Mouse (Mus musculus): ENCODE results near the gene Enc1. TPM values are rescaled to one million over a fixed set of nuclear protein-coding genes. Genes with fewer than 3 reads are reported as not detected.

Enc1 gene
- polyA plus RNA-seq, 1 experiment = 4.2 TPM

DNA sequence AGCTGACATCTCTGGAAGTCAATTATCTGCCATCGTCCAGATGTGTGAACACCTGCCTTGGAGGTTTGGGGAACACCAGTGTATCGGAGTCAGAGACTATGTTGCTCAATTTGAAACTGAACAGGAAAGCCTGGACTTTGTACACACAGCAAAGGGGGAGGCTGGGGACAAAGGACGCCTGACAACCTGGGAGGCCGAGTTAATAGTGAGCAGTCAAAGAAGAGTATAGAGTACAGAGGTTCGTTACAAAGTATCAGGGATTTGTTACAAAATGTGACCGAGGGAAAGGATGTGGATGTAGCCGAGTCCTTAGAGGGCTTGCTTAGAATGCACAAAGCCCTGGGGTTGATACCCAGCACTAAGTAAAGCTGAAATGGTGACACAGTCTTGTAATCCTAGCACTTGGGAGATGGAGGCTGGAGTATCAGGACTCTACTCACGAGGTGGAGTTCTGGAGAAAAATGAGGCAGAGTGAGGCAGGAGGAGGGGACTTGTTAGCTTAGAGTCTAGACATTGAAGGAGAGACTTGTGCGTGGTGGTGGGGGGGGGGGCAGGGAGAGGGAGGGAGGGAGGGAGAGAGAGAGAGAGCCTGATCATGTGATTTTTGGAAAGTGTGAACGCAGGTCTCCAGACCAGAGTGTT is 16.4 kb upstream of the Enc1 start:
- DNase-seq (ENCODE audit: low read depth, low spot score) = no peak
- 36% methylated on average over 10 of the region's 10 CpGs for WGBS

DNA sequence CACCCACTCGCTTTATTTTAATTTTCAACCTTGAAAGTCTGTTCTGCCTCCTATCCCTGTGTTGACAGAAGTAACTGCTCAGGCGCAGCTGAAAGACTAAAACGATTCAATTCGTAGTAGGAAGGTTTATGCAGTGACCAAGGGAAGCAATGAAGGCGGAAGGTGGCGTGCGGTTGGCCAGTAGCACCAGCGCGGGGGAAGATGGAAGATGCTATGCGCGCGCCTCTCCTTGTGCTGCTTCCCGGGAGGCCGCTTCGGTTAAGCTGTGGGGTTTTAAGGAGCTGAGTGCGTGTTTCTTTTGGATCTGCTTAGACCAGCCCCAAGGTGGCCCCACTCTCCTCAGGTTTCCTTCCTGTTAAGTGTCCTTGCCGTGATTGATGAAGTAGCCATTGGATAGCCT is 15.8 kb upstream of the Enc1 start:
- 80% methylated on average over 17 of the region's 17 CpGs for WGBS
- DNase-seq (ENCODE audit: low read depth, low spot score) = no peak

GRCm38 (mm10) chr13:97227795-97228194 is 13.1 kb upstream of the Enc1 start:
- no peak for DNase-seq (ENCODE audit: low read depth, low spot score)
- WGBS = 92% methylated on average over 3 of the region's 3 CpGs

- DNase-seq (ENCODE audit: low read depth, low spot score) = no peak
- WGBS = 68% methylated on average over 3 of the region's 3 CpGs
These were observed 10.8 kb upstream of the Enc1 start for GRCm38 (mm10) chr13:97230101-97230500.

DNA sequence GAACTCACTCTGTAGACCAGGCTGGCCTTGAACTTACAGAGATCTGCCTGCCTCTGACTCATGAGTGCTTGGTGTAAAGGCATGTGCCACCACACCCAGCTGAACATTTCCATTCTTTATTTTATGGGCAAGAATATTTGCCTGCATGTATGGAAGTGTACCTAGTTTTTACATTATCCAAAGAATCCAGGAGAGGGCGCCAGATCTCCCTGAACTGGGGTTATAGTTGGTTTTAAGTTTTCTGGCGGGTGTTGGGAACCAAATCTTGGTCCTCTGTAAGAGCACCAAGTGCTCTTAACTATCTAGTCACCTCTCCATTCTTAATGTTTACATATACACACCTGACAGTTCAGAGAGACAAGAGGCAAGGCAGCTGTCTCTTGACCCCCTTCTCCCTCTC is 7.8 kb upstream of the Enc1 start:
- 81% methylated on average over 2 of the region's 2 CpGs for WGBS
- no peak for DNase-seq (ENCODE audit: low read depth, low spot score)

- 17% methylated on average over 17 of the region's 17 CpGs for WGBS
- DNase-seq (ENCODE audit: low read depth, low spot score) = no peak
These were observed 6.0 kb upstream of the Enc1 start for GRCm38 (mm10) chr13:97234785-97235417.

GRCm38 (mm10) chr13:97235911-97236310 is 5.0 kb upstream of the Enc1 start:
- DNase-seq (ENCODE audit: low read depth, low spot score) = no peak
- 72% methylated on average over 6 of the region's 6 CpGs for WGBS

GRCm38 (mm10) chr13:97237700-97238099 is 3.2 kb upstream of the Enc1 start:
- 38% methylated on average over 3 of the region's 3 CpGs for WGBS
- DNase-seq (ENCODE audit: low read depth, low spot score) = no peak

- DNase-seq (ENCODE audit: low read depth, low spot score) = peak; percentile 91
- 27% methylated on average over 16 of the region's 16 CpGs for WGBS
These were observed 2.5 kb upstream of the Enc1 start for GRCm38 (mm10) chr13:97238181-97238981.

- 6% methylated on average over 23 of the region's 23 CpGs for WGBS
- no peak for DNase-seq (ENCODE audit: low read depth, low spot score)
These were observed 1.3 kb upstream of the Enc1 start for GRCm38 (mm10) chr13:97239343-97240180.

DNA sequence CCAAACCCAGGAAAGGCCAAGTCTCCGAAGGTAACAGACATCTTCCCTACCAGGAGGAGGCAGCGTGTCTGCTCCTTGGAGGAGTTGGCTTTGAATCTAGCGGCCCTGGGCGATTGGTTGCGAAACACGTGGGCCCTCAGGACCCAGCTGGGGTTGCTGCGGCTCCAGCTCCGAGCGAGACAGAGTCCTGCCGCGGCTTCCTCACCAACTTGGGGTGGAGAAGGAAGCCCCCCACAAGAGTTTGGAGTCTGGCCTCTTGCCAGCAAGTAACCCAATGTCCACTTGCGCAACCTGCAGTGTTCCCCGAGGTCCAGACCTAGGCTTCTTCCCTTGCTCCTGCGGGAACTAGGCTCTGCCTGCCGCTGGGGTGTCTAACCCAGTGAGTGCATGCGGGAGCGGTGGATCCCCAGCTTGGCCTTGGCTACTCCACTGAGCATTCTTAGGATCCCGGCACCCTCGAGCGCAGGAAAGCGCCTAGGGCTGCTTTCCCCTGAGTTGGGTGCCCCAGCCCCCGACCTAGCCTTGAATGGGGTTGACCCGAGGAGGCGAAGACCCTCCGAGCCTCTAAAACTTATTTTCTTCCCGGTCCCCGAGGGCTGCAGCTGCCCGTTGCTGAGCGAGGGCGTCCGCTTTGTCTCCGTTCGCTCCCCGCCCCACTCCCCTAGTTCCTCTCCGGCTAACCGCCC is 483 bp upstream of the Enc1 start:
- no peak for DNase-seq (ENCODE audit: low read depth, low spot score)
- WGBS = under 1% methylated on average over 36 of the region's 36 CpGs

DNA sequence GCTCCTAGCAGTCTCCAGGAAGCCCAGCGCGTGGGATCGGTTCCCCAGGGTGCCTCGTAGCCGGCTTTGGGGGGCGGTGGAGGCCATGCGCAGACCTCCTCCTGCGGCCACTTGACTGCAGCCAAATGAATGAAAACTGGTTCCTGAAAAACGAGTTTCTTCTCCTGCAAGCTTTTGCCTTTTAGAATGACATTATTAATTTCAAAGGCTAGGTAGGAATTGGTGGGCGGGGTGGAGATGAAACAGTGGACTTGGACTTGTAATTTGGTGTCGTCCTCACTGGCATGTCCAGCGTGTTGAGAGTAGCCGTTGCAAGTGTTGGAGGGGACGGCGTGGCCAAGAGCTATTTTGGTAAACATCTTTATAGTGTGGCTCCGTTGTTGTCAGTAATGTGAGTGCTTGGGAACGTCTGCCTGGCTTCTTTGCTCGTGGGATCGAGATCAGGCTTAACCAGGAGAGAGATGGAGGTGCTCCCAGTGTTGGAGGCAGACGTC is 929 bp downstream of the Enc1 start:
- no peak for DNase-seq (ENCODE audit: low read depth, low spot score)
- under 1% methylated on average over 20 of the region's 20 CpGs for WGBS

GRCm38 (mm10) chr13:97242716-97243115 is 1.8 kb downstream of the Enc1 start:
- DNase-seq (ENCODE audit: low read depth, low spot score) = no peak
- WGBS = 10% methylated on average over 6 of the region's 6 CpGs

- WGBS = 29% methylated on average over 15 of the region's 15 CpGs
- no peak for DNase-seq (ENCODE audit: low read depth, low spot score)
These were observed 3.2 kb downstream of the Enc1 start for GRCm38 (mm10) chr13:97243962-97244711.

GRCm38 (mm10) chr13:97244712-97245105 is 3.8 kb downstream of the Enc1 start:
- no peak for DNase-seq (ENCODE audit: low read depth, low spot score)
- 65% methylated on average over 11 of the region's 11 CpGs for WGBS

DNA sequence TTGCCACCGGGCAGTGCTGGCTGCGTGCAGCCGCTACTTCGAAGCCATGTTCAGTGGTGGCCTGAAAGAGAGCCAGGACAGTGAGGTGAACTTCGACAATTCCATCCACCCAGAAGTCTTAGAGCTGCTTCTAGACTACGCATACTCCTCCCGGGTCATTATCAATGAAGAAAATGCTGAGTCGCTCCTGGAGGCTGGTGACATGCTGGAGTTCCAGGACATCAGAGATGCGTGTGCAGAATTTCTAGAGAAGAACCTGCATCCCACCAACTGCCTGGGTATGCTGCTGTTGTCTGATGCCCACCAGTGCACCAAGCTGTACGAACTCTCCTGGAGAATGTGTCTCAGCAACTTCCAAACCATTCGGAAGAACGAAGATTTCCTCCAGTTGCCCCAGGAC is 4.3 kb downstream of the Enc1 start:
- WGBS = 88% methylated on average over 12 of the region's 12 CpGs
- no peak for DNase-seq (ENCODE audit: low read depth, low spot score)

DNA sequence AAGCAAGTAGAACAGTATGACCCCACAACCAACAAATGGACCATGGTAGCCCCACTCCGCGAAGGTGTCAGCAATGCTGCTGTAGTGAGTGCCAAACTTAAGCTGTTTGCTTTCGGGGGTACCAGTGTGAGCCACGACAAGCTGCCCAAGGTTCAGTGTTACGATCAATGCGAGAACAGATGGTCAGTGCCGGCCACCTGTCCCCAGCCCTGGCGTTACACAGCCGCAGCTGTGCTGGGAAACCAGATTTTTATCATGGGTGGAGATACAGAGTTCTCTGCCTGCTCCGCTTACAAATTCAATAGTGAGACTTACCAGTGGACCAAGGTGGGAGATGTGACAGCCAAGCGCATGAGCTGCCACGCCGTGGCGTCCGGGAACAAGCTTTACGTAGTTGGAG is 5.3 kb downstream of the Enc1 start:
- 92% methylated on average over 16 of the region's 16 CpGs for WGBS
- no peak for DNase-seq (ENCODE audit: low read depth, low spot score)

DNA sequence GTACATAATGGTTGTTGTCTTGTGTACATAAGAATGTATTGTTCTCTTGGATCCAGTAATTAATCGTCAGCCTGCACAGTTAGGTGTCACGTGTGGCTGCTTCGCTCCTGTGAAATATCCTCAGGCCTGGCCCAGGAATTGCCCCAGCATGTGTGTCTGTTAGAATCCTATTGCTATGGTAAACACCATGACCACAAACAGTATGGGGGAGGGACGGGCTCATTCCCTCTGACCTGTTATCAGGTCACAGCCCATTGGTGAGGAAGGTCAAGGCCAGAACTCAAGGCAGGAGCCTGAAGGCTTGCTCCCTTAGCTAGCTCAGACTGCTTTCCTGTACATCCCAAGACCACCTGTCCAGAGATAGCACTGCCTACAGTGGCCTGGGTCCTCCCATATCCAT is 6.8 kb downstream of the Enc1 start:
- 80% methylated on average over 4 of the region's 4 CpGs for WGBS
- no peak for DNase-seq (ENCODE audit: low read depth, low spot score)

DNA sequence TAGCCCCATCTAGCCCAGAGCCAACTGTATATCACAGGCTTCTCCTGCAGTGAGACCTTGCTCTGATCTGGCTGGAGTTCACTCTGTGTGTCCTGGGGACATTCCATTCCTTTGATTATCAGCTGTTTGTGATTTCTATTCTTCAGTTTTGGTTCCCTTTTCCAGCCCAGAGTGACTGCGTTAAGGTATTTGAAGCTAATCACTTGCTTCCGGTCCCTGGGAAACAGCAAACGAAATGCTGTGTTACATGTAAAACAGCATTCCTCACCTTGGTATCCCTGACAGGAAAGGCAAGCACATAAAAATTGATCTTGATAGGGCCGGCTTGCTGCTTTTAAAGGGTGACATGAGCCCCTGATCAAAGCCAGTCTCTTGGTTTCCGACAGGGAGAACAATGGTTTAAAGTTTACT is 8.2 kb downstream of the Enc1 start:
- WGBS = 42% methylated on average over 5 of the region's 5 CpGs
- DNase-seq (ENCODE audit: low read depth, low spot score) = no peak
